Mouse (Mus musculus) midbrain, embryonic 13.5 days (tissue): Measurements from ENCODE around the gene Ect2l. TPM values are rescaled to one million over a fixed set of nuclear protein-coding genes. Genes with fewer than 3 reads are reported as not detected.

Experiments used
- ATAC-seq: fragments of 200-750 bp; cut with Nextera tagmentation; 2 replicates; pipeline ENCODE4 v1.8.0; 2017; ENCODE audit warnings: mild to moderate bottlenecking, moderate TSS enrichment, moderate library complexity
- H3K27ac ChIP-seq: fragments of 300-500 bp; sonication (generic); 2 replicates; pipeline ENCODE4 v1.5.1; 2015; ENCODE audit warnings: inconsistent platforms, mild to moderate bottlenecking, moderate library complexity
- H3K27me3 ChIP-seq: fragments of 300-500 bp; sonication (generic); 2 replicates; pipeline ENCODE4 v1.6.1; 2015; ENCODE audit warnings: mild to moderate bottlenecking, inconsistent platforms
- H3K36me3 ChIP-seq: fragments of 300-500 bp; sonication (generic); 2 replicates; pipeline ENCODE4 v1.6.1; 2015; ENCODE audit warnings: mild to moderate bottlenecking, inconsistent platforms
- H3K4me1 ChIP-seq: fragments of 300-500 bp; sonication (generic); replicated peaks from 2 replicates; pipeline ENCODE4 v1.6.1; 2015; ENCODE audit warnings: inconsistent platforms
- H3K4me2 ChIP-seq: fragments of 300-500 bp; sonication (generic); replicated peaks from 2 replicates; pipeline ENCODE4 v1.6.1; 2015; ENCODE audit warnings: moderate library complexity, mild to moderate bottlenecking, inconsistent platforms
- H3K4me3 ChIP-seq: fragments of 300-500 bp; sonication (generic); replicated peaks from 2 replicates; pipeline ENCODE4 v1.5.1; 2015; ENCODE audit warnings: mild to moderate bottlenecking, inconsistent platforms
- H3K9ac ChIP-seq: fragments of 300-500 bp; sonication (generic); replicated peaks from 2 replicates; pipeline ENCODE4 v1.6.1; 2015; ENCODE audit warnings: mild to moderate bottlenecking, inconsistent platforms
- H3K9me3 ChIP-seq: fragments of 300-500 bp; sonication (generic); 2 replicates; pipeline ENCODE4 v1.6.1; 2016; ENCODE audit warnings: mild to moderate bottlenecking, inconsistent platforms
- WGBS: fragments of 180-500 bp; shearing (Covaris S2); methylation state at CpG from one replicate; pipeline ENCODE4 v1.1.7; 2015; 5-methylcytosine and 5-hydroxymethylcytosine counted together
- polyA plus RNA-seq: library from polyadenylated mRNA; unstranded; fragments of >200 nt; fragmentation: Nextera tagmentation; extraction: Ambion mirVana; gene quantifications from 2 replicates; pipeline ENCODE4 v1.2.1, GENCODE M21; 2015

Gene Ect2l
- 0.35 and 0.73 TPM in 2 replicates for polyA plus RNA-seq

GRCm38 (mm10) chr10:18210726-18211125 is at the start of gene Ect2l:
Gene Ect2l, minus strand, starts transcription at chr10:18210890.
- 12% methylated on average over 11 of the region's 11 CpGs for WGBS
- Histone ChIP-seq H3K27ac (no peak within 1 kb of the TSS), H3K9me3 (no peaks in the 10 kb centered on the region), H3K9ac (no peak within 1 kb of the TSS), H3K27me3 (no peaks in the 10 kb centered on the region), H3K4me1 (no peaks in the 10 kb centered on the region), H3K36me3 (0 out of 2 replicates have a peak, but pooled peaks cover 3% of the 10 kb centered on the region), H3K4me3 (no peak within 1 kb of the TSS), H3K4me2 (0 out of 2 replicates have a peak within 1 kb of the TSS, but pooled peaks have one; percentile 15)
- ATAC-seq: peak; percentile 77

- H3K9ac ChIP-seq: no peak overlapping the region
- WGBS: 78% methylated on average over 4 of the region's 4 CpGs
- H3K27me3 ChIP-seq: no peaks in the 10 kb centered on the region
- no peaks in the 10 kb centered on the region for H3K9me3 ChIP-seq
- H3K36me3 ChIP-seq: no peaks in the 10 kb centered on the region
- H3K4me2 ChIP-seq: no peak overlapping the region
- H3K4me1 ChIP-seq: no peaks in the 10 kb centered on the region
- H3K4me3 ChIP-seq: no peak overlapping the region
- no peak for ATAC-seq
- H3K27ac ChIP-seq: no peak overlapping the region
Observed at GRCm38 (mm10) chr10:18251345-18251744, 40.7 kb upstream of the Ect2l start.

GRCm38 (mm10) chr10:18243614-18244013 is 32.9 kb upstream of the Ect2l start:
- no peaks in the 10 kb centered on the region for H3K9me3 ChIP-seq
- H3K4me1 ChIP-seq: no peaks in the 10 kb centered on the region
- no peak for ATAC-seq
- H3K4me3 ChIP-seq: no peak overlapping the region
- no peak overlapping the region for H3K9ac ChIP-seq
- H3K4me2 ChIP-seq: no peak overlapping the region
- no peaks in the 10 kb centered on the region for H3K36me3 ChIP-seq
- H3K27me3 ChIP-seq: no peaks in the 10 kb centered on the region
- WGBS: 64% methylated on average over 2 of the region's 2 CpGs
- H3K27ac ChIP-seq: no peak overlapping the region

- H3K4me1 ChIP-seq: peaks cover 9% of the 10 kb centered on the region
- WGBS: 92% methylated on average over 7 of the region's 7 CpGs
- H3K9me3 ChIP-seq: no peaks in the 10 kb centered on the region
- H3K4me3 ChIP-seq: no peak overlapping the region
- no peaks in the 10 kb centered on the region for H3K27me3 ChIP-seq
- H3K36me3 ChIP-seq: no peaks in the 10 kb centered on the region
- no peak overlapping the region for H3K27ac ChIP-seq
- no peak overlapping the region for H3K4me2 ChIP-seq
- H3K9ac ChIP-seq: no peak overlapping the region
- ATAC-seq: no peak
Observed at GRCm38 (mm10) chr10:18237191-18237590, 26.5 kb upstream of the Ect2l start.

GRCm38 (mm10) chr10:18236328-18236927 is 25.7 kb upstream of the Ect2l start:
- no peaks in the 10 kb centered on the region for H3K9me3 ChIP-seq
- no peak for ATAC-seq
- H3K9ac ChIP-seq: no peak overlapping the region
- H3K27me3 ChIP-seq: no peaks in the 10 kb centered on the region
- H3K4me2 ChIP-seq: no peak overlapping the region
- 81% methylated on average over 5 of the region's 5 CpGs for WGBS
- no peaks in the 10 kb centered on the region for H3K36me3 ChIP-seq
- H3K27ac ChIP-seq: no peak overlapping the region
- H3K4me1 ChIP-seq: peaks cover 9% of the 10 kb centered on the region
- no peak overlapping the region for H3K4me3 ChIP-seq

- H3K27me3 ChIP-seq: no peaks in the 10 kb centered on the region
- H3K4me3 ChIP-seq: peak overlapping the region; percentile 74
- peak overlapping the region; percentile 58 for H3K4me2 ChIP-seq
- H3K9me3 ChIP-seq: no peaks in the 10 kb centered on the region
- H3K4me1 ChIP-seq: peaks cover 9% of the 10 kb centered on the region
- WGBS: 11% methylated on average over 14 of the region's 14 CpGs
- ATAC-seq: peak; percentile 75; the same call in 1 of the 2 replicates
- peak overlapping the region; percentile 76 for H3K9ac ChIP-seq
- H3K27ac ChIP-seq: no peak overlapping the region
- H3K36me3 ChIP-seq: no peaks in the 10 kb centered on the region
Observed at GRCm38 (mm10) chr10:18235402-18235747, 24.7 kb upstream of the Ect2l start.

- Histone ChIP-seq H3K9ac (peak within 1 kb of the TSS; percentile 76), H3K36me3 (no peaks in the 10 kb centered on the region), H3K4me2 (peak within 1 kb of the TSS; percentile 78), H3K9me3 (no peaks in the 10 kb centered on the region), H3K4me1 (peaks cover 9% of the 10 kb centered on the region), H3K4me3 (peak within 1 kb of the TSS; percentile 74), H3K27ac (peak within 1 kb of the TSS; percentile 75), H3K27me3 (no peaks in the 10 kb centered on the region)
- 1% methylated on average over 41 of the region's 41 CpGs for WGBS
- peak; percentile 99 for ATAC-seq
Observed at GRCm38 (mm10) chr10:18234560-18235401, 24.1 kb upstream of the Ect2l start, which contains the start of gene Ccdc28a. Gene Ccdc28a, minus strand, starts transcription at chr10:18234998.

- Histone ChIP-seq H3K4me2 (peak overlapping the region; percentile 78), H3K27ac (no peak overlapping the region), H3K9ac (peak overlapping the region; percentile 76), H3K9me3 (no peaks in the 10 kb centered on the region), H3K27me3 (no peaks in the 10 kb centered on the region), H3K4me3 (peak overlapping the region; percentile 74), H3K4me1 (peaks cover 9% of the 10 kb centered on the region), H3K36me3 (no peaks in the 10 kb centered on the region)
- no peak for ATAC-seq
- WGBS: 55% methylated on average over 3 of the region's 3 CpGs
Observed at GRCm38 (mm10) chr10:18233891-18234290, 23.2 kb upstream of the Ect2l start.

GRCm38 (mm10) chr10:18224386-18224785 is 13.7 kb upstream of the Ect2l start:
- no peak overlapping the region for H3K4me3 ChIP-seq
- ATAC-seq: no peak
- H3K27me3 ChIP-seq: no peaks in the 10 kb centered on the region
- H3K36me3 ChIP-seq: no peaks in the 10 kb centered on the region
- H3K9me3 ChIP-seq: no peaks in the 10 kb centered on the region
- H3K4me2 ChIP-seq: no peak overlapping the region
- no peak overlapping the region for H3K9ac ChIP-seq
- no peak overlapping the region for H3K27ac ChIP-seq
- H3K4me1 ChIP-seq: peaks cover 3% of the 10 kb centered on the region; the same call in 1 of the 2 replicates
- WGBS: 96% methylated on average over 3 of the region's 3 CpGs

- Histone ChIP-seq H3K4me3 (no peak overlapping the region), H3K4me1 (peaks cover 3% of the 10 kb centered on the region; the same call in 1 of the 2 replicates), H3K4me2 (no peak overlapping the region), H3K9ac (no peak overlapping the region), H3K36me3 (peaks cover 8% of the 10 kb centered on the region; the same call in 1 of the 2 replicates), H3K27me3 (no peaks in the 10 kb centered on the region), H3K9me3 (no peaks in the 10 kb centered on the region), H3K27ac (no peak overlapping the region)
- 94% methylated on average over 10 of the region's 10 CpGs for WGBS
- no peak for ATAC-seq
Observed at GRCm38 (mm10) chr10:18219351-18219750, 8.7 kb upstream of the Ect2l start.

GRCm38 (mm10) chr10:18214124-18214523 is 3.4 kb upstream of the Ect2l start:
- Histone ChIP-seq H3K36me3 (peaks cover 11% of the 10 kb centered on the region; the same call in 1 of the 2 replicates), H3K27ac (no peak overlapping the region), H3K4me2 (no peak overlapping the region), H3K9me3 (no peaks in the 10 kb centered on the region), H3K4me1 (no peaks in the 10 kb centered on the region), H3K27me3 (no peaks in the 10 kb centered on the region), H3K9ac (no peak overlapping the region), H3K4me3 (no peak overlapping the region)
- 87% methylated on average over 5 of the region's 5 CpGs for WGBS
- ATAC-seq: no peak

GRCm38 (mm10) chr10:18213373-18213772 is 2.7 kb upstream of the Ect2l start:
- no peak for ATAC-seq
- H3K4me3 ChIP-seq: no peak overlapping the region
- H3K27ac ChIP-seq: no peak overlapping the region
- H3K36me3 ChIP-seq: peaks cover 11% of the 10 kb centered on the region; the same call in 1 of the 2 replicates
- H3K9me3 ChIP-seq: no peaks in the 10 kb centered on the region
- 88% methylated on average over 4 of the region's 4 CpGs for WGBS
- no peaks in the 10 kb centered on the region for H3K27me3 ChIP-seq
- H3K9ac ChIP-seq: no peak overlapping the region
- H3K4me1 ChIP-seq: no peaks in the 10 kb centered on the region
- H3K4me2 ChIP-seq: no peak overlapping the region
